Comparison of ENCODE assay signal across 16 mouse cellular contexts in genomic region chr16:96722135-96722534, GRCm38 (mm10).
DNase-seq lines count a peak whose midpoint lies in the region; ATAC-seq and TF ChIP-seq lines count a peak whose summit lies in the region.
"Had no signal": no experiment of that assay in that cellular context is flagged by ENCODE, and none has a peak within 500 bp of the region (broad histone marks: within the 10 kb centered on the region; RNA-seq: fewer than 3 reads in every experiment).

No protein-coding gene starts in this region.

- H3K36me3 ChIP-seq in kidney, postnatal 0 days (ENCODE audit: insufficient read depth, low read length), result no peaks in the 10 kb centered on the region
- no peaks in the 10 kb centered on the region for H3K36me3 ChIP-seq in kidney, adult 2 months (ENCODE audit: control insufficient read depth, insufficient read depth, low read length)
- H3K36me3 ChIP-seq: embryonic facial prominence, embryonic 12.5 days; forebrain, embryonic 10.5 days; heart, embryonic 12.5 days; limb, embryonic 12.5 days had no signal

- H3K9ac ChIP-seq in kidney, postnatal 0 days (ENCODE audit: low read depth, low read length), result no peak overlapping the region
- H3K9ac ChIP-seq: embryonic facial prominence, embryonic 12.5 days; heart, embryonic 12.5 days; limb, embryonic 12.5 days had no signal

- WGBS in kidney, postnatal 0 days, result 66% methylated on average over 3 of the region's 3 CpGs
- WGBS in kidney, adult 2 months, result 67% methylated on average over 3 of the region's 3 CpGs

- H3K4me3 ChIP-seq in kidney, postnatal 0 days (replicated peaks; ENCODE audit: low read depth, low read length), result no peak overlapping the region
- no peak overlapping the region for H3K4me3 ChIP-seq in kidney, adult 2 months (ENCODE audit: insufficient read depth, low read depth, low read length)
- H3K4me3 ChIP-seq: embryonic facial prominence, embryonic 12.5 days; forebrain, embryonic 10.5 days; heart, embryonic 12.5 days; limb, embryonic 12.5 days had no signal

- H3K9me3 ChIP-seq in kidney, postnatal 0 days (replicated peaks; ENCODE audit: low read length), result no peaks in the 10 kb centered on the region
- H3K9me3 ChIP-seq: embryonic facial prominence, embryonic 12.5 days; forebrain, embryonic 10.5 days; heart, embryonic 12.5 days; limb, embryonic 12.5 days had no signal

- no peaks in the 10 kb centered on the region for H3K27me3 ChIP-seq in kidney, postnatal 0 days (ENCODE audit: insufficient read depth, low read length)
- no peaks in the 10 kb centered on the region for H3K27me3 ChIP-seq in kidney, adult 2 months (replicated peaks; ENCODE audit: control insufficient read depth, insufficient read depth, low read length)
- H3K27me3 ChIP-seq: embryonic facial prominence, embryonic 12.5 days; heart, embryonic 12.5 days had no signal

- peak; percentile 40 for TF ChIP-seq CTCF in kidney, postnatal 0 days (IDR thresholded peaks at IDR 0.05; ENCODE audit: low read depth)
- no peak for TF ChIP-seq CTCF in kidney, adult 2 months (conservative IDR thresholded peaks at IDR 0.05; ENCODE audit: insufficient read depth, insufficient read length, low read depth, low read length)

- ATAC-seq in CD4-positive, CD25-positive, alpha-beta regulatory T cell, adult 4 months, result no peak
- ATAC-seq in kidney, postnatal 0 days (replicated peaks; ENCODE audit: low FRiP score, low read depth), result no peak
- peak; percentile 71 for ATAC-seq in megakaryocyte progenitor cell, adult 5-6 weeks (replicated peaks; ENCODE audit: poor library complexity)

- no peaks in the 10 kb centered on the region for H3K4me1 ChIP-seq in kidney, postnatal 0 days (replicated peaks; ENCODE audit: insufficient read depth, low read length)
- H3K4me1 ChIP-seq in kidney, adult 2 months (ENCODE audit: control insufficient read depth, insufficient read depth, low read length), result no peaks in the 10 kb centered on the region
- H3K4me1 ChIP-seq: embryonic facial prominence, embryonic 12.5 days; heart, embryonic 12.5 days had no signal

- no peak overlapping the region for H3K27ac ChIP-seq in kidney, postnatal 0 days
- no peak overlapping the region for H3K27ac ChIP-seq in kidney, adult 2 months (ENCODE audit: insufficient read depth, low read depth, low read length)
- H3K27ac ChIP-seq: embryonic facial prominence, embryonic 12.5 days; forebrain, embryonic 10.5 days; limb, embryonic 12.5 days had no signal

- DNase-seq in CD4-positive, CD25-positive, alpha-beta regulatory T cell, adult 2 months (ENCODE audit: low read depth, low spot score), result peak; percentile 5
- no peak for DNase-seq in kidney, postnatal 0 days (ENCODE audit: low spot score)
- no peak for DNase-seq in kidney, postnatal 36 days
- peak; percentile 14 for DNase-seq in ES-CJ7 (ENCODE audit: low read depth, low spot score)
- no peak for DNase-seq in kidney, adult 2 months
- DNase-seq in urinary bladder, postnatal 14 days (ENCODE audit: low spot score), result no peak
- DNase-seq: adrenal gland, adult 2 months; kidney, postnatal 10 days; layer of hippocampus, postnatal 36 days; thymus, adult 18-20 months had no signal

- TF ChIP-seq POLR2A in kidney, adult 2 months (IDR thresholded peaks at IDR 0.05; ENCODE audit: low read depth, low read length), result no peak

- H3K4me2 ChIP-seq in kidney, postnatal 0 days (ENCODE audit: low read length), result no peak overlapping the region
- H3K4me2 ChIP-seq: embryonic facial prominence, embryonic 12.5 days; heart, embryonic 12.5 days; limb, embryonic 12.5 days had no signal

Comparison
In these comparisons a context has a peak if more than half of its experiments do, and no peak if none do; other contexts are left out.
1. DNase-seq: peak in CD4-positive, CD25-positive, alpha-beta regulatory T cell, adult 2 months (single experiment) and ES-CJ7 (single experiment); none in kidney, postnatal 0 days (single experiment), kidney, postnatal 36 days (0 of 2), kidney, adult 2 months (single experiment) and urinary bladder, postnatal 14 days (single experiment).